Mouse (Mus musculus) small intestine, adult 2 months (tissue): ENCODE data around the gene Mrpl9. TPM values are rescaled to one million over a fixed set of nuclear protein-coding genes. Genes with fewer than 3 reads are reported as not detected.

Source experiments
- H3K27ac ChIP-seq: fragments of 200-500 bp; 2 replicates; pipeline ENCODE4 v1.5.1; 2012; ENCODE audit warnings: low read depth, low read length, control low read depth, inconsistent platforms; ENCODE audit not compliant: insufficient read depth
- H3K27me3 ChIP-seq: fragments of 200-500 bp; 2 replicates; pipeline ENCODE4 v1.6.1; 2012; ENCODE audit warnings: mild to moderate bottlenecking, moderate library complexity, low read length, inconsistent platforms; ENCODE audit not compliant: control insufficient read depth, insufficient read depth
- H3K36me3 ChIP-seq: fragments of 200-500 bp; 2 replicates; pipeline ENCODE4 v1.6.1; 2012; ENCODE audit warnings: mild to moderate bottlenecking, low read length, control low read depth, inconsistent platforms; ENCODE audit not compliant: control insufficient read depth, insufficient read depth
- H3K4me1 ChIP-seq: fragments of 200-500 bp; 2 replicates; pipeline ENCODE4 v1.6.1; 2012; ENCODE audit warnings: low read length, inconsistent platforms, mixed read lengths; ENCODE audit not compliant: control insufficient read depth, insufficient read depth, insufficient read length
- H3K4me3 ChIP-seq: fragments of 200-500 bp; 2 replicates; pipeline ENCODE4 v1.5.1; 2012; ENCODE audit warnings: low read depth, mild to moderate bottlenecking, control low read depth, inconsistent platforms, low read length, moderate library complexity
- CTCF ChIP-seq: fragments of 200-500 bp; IDR thresholded peaks from 2 replicates; pipeline ENCODE4 v1.5.1; 2012; ENCODE audit warnings: low read depth, mild to moderate bottlenecking, control low read depth, inconsistent platforms, low read length, moderate library complexity, mixed read lengths; ENCODE audit not compliant: insufficient replicate concordance, insufficient read length; ENCODE audit errors: extremely low read depth
- POLR2A ChIP-seq: fragments of 200-500 bp; IDR thresholded peaks from 2 replicates; pipeline ENCODE4 v1.6.1; 2012; ENCODE audit warnings: low read depth, mild to moderate bottlenecking, control low read depth, inconsistent platforms, low read length, moderate library complexity
- WGBS: fragments of 180-500 bp; shearing (Covaris S2); methylation state at CpG from one replicate; pipeline ENCODE4 v1.1.7; 2018; 5-methylcytosine and 5-hydroxymethylcytosine counted together
- polyA plus RNA-seq: library from polyadenylated mRNA; depleted of rRNA; stranded (reverse); fragments of >200 nt; gene quantifications from 2 replicates; pipeline ENCODE4 v1.2.3, GENCODE M21; 2012

Gene Mrpl9
- polyA plus RNA-seq, 1 experiment: 20.6 TPM

DNA sequence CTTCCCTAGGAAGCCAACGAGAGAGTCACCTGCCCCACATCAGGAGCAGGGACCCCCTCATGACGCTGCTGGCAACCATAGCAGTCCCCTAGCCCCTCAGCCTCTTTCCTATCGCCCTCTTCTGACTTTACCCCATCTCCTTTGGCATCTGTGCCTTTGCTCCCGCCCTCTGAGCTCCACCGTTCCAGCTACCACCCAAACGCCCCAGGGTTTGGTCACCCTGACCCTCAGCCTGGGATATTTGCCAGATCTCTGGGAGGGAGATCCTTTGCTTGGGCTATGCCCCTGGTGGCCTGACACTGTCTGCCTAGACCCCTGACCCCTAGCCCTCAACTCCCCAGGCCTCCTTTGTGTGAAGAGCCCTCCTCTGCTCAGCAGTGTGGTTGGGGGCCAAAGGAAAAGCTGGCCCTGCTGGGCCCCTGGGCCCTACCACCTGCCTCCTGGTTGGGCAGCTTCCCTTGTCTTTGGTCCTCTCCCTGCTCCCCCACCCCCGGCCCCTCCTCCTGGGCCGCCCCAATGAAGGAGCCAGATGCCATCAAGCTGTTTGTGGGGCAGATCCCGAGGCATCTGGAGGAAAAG, 35.6 kb downstream of the Mrpl9 start:
- Histone ChIP-seq H3K27me3 (peaks cover 3% of the 10 kb centered on the region; the same call in 1 of the 2 replicates), H3K27ac (no peak overlapping the region), H3K4me1 (peaks cover 17% of the 10 kb centered on the region; the same call in 1 of the 2 replicates), H3K36me3 (no peaks in the 10 kb centered on the region), H3K4me3 (no peak overlapping the region)
- no peak for TF ChIP-seq POLR2A
- TF ChIP-seq CTCF: no peak
- 27% methylated on average over 9 of the region's 9 CpGs for WGBS

GRCm38 (mm10) chr3:94479564-94479963, 36.4 kb downstream of the Mrpl9 start:
- no peak for TF ChIP-seq POLR2A
- TF ChIP-seq CTCF: no peak
- Histone ChIP-seq H3K27ac (no peak overlapping the region), H3K4me3 (no peak overlapping the region), H3K36me3 (no peaks in the 10 kb centered on the region), H3K27me3 (peaks cover 3% of the 10 kb centered on the region; the same call in 1 of the 2 replicates), H3K4me1 (peaks cover 17% of the 10 kb centered on the region; the same call in 1 of the 2 replicates)
- WGBS: 12% methylated on average over 11 of the region's 11 CpGs

GRCm38 (mm10) chr3:94480291-94480884, 37.3 kb downstream of the Mrpl9 start, which contains the start of gene Riiad1:
Gene Riiad1 (minus strand): TSS chr3:94480341.
- Histone ChIP-seq H3K27ac (no peak within 1 kb of the TSS), H3K27me3 (peaks cover 3% of the 10 kb centered on the region; the same call in 1 of the 2 replicates), H3K4me1 (peaks cover 17% of the 10 kb centered on the region; the same call in 1 of the 2 replicates), H3K36me3 (no peaks in the 10 kb centered on the region), H3K4me3 (no peak within 1 kb of the TSS)
- WGBS: 29% methylated on average over 16 of the region's 16 CpGs
- TF ChIP-seq CTCF: no peak
- TF ChIP-seq POLR2A: no peak

GRCm38 (mm10) chr3:94481429-94481828, 38.3 kb downstream of the Mrpl9 start:
- WGBS: 72% methylated on average over 4 of the region's 4 CpGs
- no peaks in the 10 kb centered on the region for H3K36me3 ChIP-seq
- TF ChIP-seq POLR2A: no peak
- H3K27ac ChIP-seq: no peak overlapping the region
- H3K4me3 ChIP-seq: no peak overlapping the region
- H3K27me3 ChIP-seq: peaks cover 3% of the 10 kb centered on the region; the same call in 1 of the 2 replicates
- peaks cover 10% of the 10 kb centered on the region; the same call in 1 of the 2 replicates for H3K4me1 ChIP-seq

GRCm38 (mm10) chr3:94482764-94483385, 39.8 kb downstream of the Mrpl9 start:
- TF ChIP-seq POLR2A: no peak
- TF ChIP-seq CTCF: no peak
- 79% methylated on average over 17 of the region's 17 CpGs for WGBS
- Histone ChIP-seq H3K27ac (no peak overlapping the region), H3K4me1 (peaks cover 3% of the 10 kb centered on the region; the same call in 1 of the 2 replicates), H3K36me3 (no peaks in the 10 kb centered on the region), H3K4me3 (no peak overlapping the region), H3K27me3 (peaks cover 3% of the 10 kb centered on the region; the same call in 1 of the 2 replicates)

DNA sequence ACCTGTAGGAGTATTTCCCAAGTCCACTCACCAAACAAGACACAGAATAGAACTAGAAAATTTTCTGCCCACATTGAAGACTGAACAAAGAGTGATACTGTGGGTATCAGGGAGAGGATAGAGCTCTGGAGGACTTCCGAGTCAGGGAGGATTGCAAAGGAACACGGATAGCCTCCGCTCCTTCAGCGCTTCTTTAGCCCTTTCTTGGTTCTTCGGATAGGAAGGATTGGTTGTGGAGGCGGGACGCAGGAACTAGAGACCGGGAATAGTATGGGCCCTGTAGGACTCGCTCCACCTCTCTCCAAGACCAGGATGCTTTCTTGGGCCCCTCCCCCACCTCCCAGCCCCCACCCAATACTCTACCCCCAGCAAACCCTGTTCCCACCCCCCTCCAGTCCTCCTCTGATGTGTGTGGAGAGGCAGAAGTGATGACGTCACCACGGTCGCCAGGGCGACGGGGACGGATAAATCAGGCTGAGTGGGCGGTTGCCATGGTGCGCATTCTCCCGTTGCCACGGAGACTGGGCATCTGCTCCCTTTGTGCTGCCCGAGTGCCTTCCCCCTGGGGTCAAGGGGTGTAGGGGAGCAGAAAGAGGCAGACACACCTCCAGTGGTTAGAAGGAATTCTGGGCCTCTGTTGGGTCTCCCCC, 40.8 kb downstream of the Mrpl9 start:
- Histone ChIP-seq H3K27me3 (peaks cover 3% of the 10 kb centered on the region; the same call in 1 of the 2 replicates), H3K4me3 (no peak overlapping the region), H3K4me1 (peaks cover 3% of the 10 kb centered on the region; the same call in 1 of the 2 replicates), H3K27ac (no peak overlapping the region), H3K36me3 (no peaks in the 10 kb centered on the region)
- TF ChIP-seq CTCF (no peak), POLR2A (no peak)
- 48% methylated on average over 20 of the region's 20 CpGs for WGBS

- Histone ChIP-seq H3K27ac (no peak overlapping the region), H3K4me1 (peaks cover 7% of the 10 kb centered on the region; the same call in 1 of the 2 replicates), H3K4me3 (no peak overlapping the region), H3K27me3 (no peaks in the 10 kb centered on the region), H3K36me3 (no peaks in the 10 kb centered on the region)
- no peak for TF ChIP-seq POLR2A
- TF ChIP-seq CTCF: no peak
- WGBS: 72% methylated on average over 7 of the region's 7 CpGs
Measured at GRCm38 (mm10) chr3:94485922-94486321, 42.8 kb downstream of the Mrpl9 start.
